In the genomic region with DNA sequence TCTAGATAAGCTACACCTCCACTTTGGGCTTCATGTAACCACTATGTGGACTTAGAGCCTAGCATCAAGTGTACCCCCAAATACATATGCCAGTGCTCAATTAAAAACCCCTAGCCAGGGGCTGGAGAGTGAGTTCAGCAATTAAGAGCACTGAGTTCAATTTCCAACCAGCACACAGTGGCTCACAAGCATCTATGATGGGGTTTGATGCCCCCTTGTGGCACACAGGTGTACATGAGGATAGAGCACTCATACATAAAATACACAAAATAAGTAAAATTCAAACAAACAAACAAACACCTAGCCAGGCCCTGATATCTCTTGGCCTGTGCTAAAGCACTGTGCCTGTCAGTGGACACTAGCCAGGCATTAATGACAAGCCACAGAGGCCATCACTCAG, we compare ENCODE assay signal across 8 mouse cellular contexts. TPM values are rescaled to one million over a fixed set of nuclear protein-coding genes. Genes with fewer than 3 reads are reported as not detected.
DNase-seq lines count a peak whose midpoint lies in the region; ATAC-seq and TF ChIP-seq lines count a peak whose summit lies in the region.

No protein-coding gene starts in this region.

- peak; percentile 73 for TF ChIP-seq CTCF in hindbrain, postnatal 0 days (IDR thresholded peaks at IDR 0.05; ENCODE audit: low read depth)
- TF ChIP-seq CTCF in G1E (IDR thresholded peaks at IDR 0.05; ENCODE audit: low read depth, low read length), result peak; percentile 41

- peaks cover 34% of the 10 kb centered on the region for H3K36me3 ChIP-seq in hindbrain, postnatal 0 days (ENCODE audit: insufficient read depth, low read length)
- peaks cover 100% of the 10 kb centered on the region for H3K36me3 ChIP-seq in hindbrain, embryonic 10.5 days
- peaks cover 92% of the 10 kb centered on the region for H3K36me3 ChIP-seq in G1E (replicated peaks)
- peaks cover 12% of the 10 kb centered on the region for H3K36me3 ChIP-seq in liver, embryonic 16.5 days (ENCODE audit: control insufficient read depth, insufficient read depth)

- no peak overlapping the region for H3K4me3 ChIP-seq in hindbrain, postnatal 0 days (ENCODE audit: low read length)
- no peak overlapping the region for H3K4me3 ChIP-seq in hindbrain, embryonic 10.5 days
- no peak overlapping the region for H3K4me3 ChIP-seq in G1E (ENCODE audit: low read depth, low read length)
- H3K4me3 ChIP-seq in liver, embryonic 16.5 days (ENCODE audit: low read depth, low read length), result no peak overlapping the region

- no peaks in the 10 kb centered on the region for H3K9me3 ChIP-seq in hindbrain, postnatal 0 days (ENCODE audit: low read length)
- H3K9me3 ChIP-seq in hindbrain, embryonic 10.5 days, result no peaks in the 10 kb centered on the region
- no peaks in the 10 kb centered on the region for H3K9me3 ChIP-seq in G1E (replicated peaks)
- no peaks in the 10 kb centered on the region for H3K9me3 ChIP-seq in liver, embryonic 16.5 days (replicated peaks; ENCODE audit: control insufficient read depth, low read length)

- H3K4me1 ChIP-seq in hindbrain, postnatal 0 days (ENCODE audit: insufficient read depth, low read length), result no peaks in the 10 kb centered on the region
- no peaks in the 10 kb centered on the region; the same call in 1 of the 2 replicates for H3K4me1 ChIP-seq in hindbrain, embryonic 10.5 days (replicated peaks)
- peaks cover 40% of the 10 kb centered on the region for H3K4me1 ChIP-seq in G1E (ENCODE audit: insufficient read depth, low read depth, low read length)
- peaks cover 20% of the 10 kb centered on the region for H3K4me1 ChIP-seq in liver, embryonic 16.5 days (ENCODE audit: control insufficient read depth, low read depth, low read length)

- peak; percentile 31; the same call in 1 of the 2 replicates for ATAC-seq in hindbrain, postnatal 0 days
- 0 out of 2 replicates have a peak, but pooled peaks have one; percentile 15 for ATAC-seq in G1E (ENCODE audit: extremely low read depth, insufficient number of reproducible peaks, low FRiP score, poor library complexity, severe bottlenecking)
- ATAC-seq in common myeloid progenitor, adult 5-6 weeks (replicated peaks; ENCODE audit: low read depth, poor library complexity, severe bottlenecking), result peak; percentile 62
- ATAC-seq in liver, embryonic 16.5 days (ENCODE audit: low read depth), result no peak

- H3K27me3 ChIP-seq in hindbrain, postnatal 0 days (ENCODE audit: insufficient read depth, low read length), result no peaks in the 10 kb centered on the region
- H3K27me3 ChIP-seq in hindbrain, embryonic 10.5 days (ENCODE audit: insufficient read depth, poor library complexity, severe bottlenecking), result no peaks in the 10 kb centered on the region
- H3K27me3 ChIP-seq in G1E (ENCODE audit: insufficient read depth, low read length), result no peaks in the 10 kb centered on the region
- no peaks in the 10 kb centered on the region for H3K27me3 ChIP-seq in liver, embryonic 16.5 days (ENCODE audit: control insufficient read depth, insufficient read depth, low read depth, low read length)

- peak; percentile 69 for DNase-seq in hindbrain, postnatal 0 days (ENCODE audit: low spot score)
- DNase-seq in hindbrain, embryonic 10.5 days (ENCODE audit: low spot score), result no peak
- DNase-seq in G1E (ENCODE audit: low spot score), result no peak
- DNase-seq in right cerebral cortex, postnatal 10 days (ENCODE audit: low spot score in 2 of 2), result no peak
- no peak for DNase-seq in frontal cortex, postnatal 10 days (ENCODE audit: low spot score in 2 of 2)
- no peak for DNase-seq in layer of hippocampus, adult 9-10 months (ENCODE audit: low spot score)

- no peak overlapping the region for H3K4me2 ChIP-seq in hindbrain, postnatal 0 days (ENCODE audit: low read depth, low read length)
- H3K4me2 ChIP-seq in liver, embryonic 16.5 days (ENCODE audit: low read depth, low read length), result no peak overlapping the region

- no peak overlapping the region for H3K27ac ChIP-seq in hindbrain, postnatal 0 days
- H3K27ac ChIP-seq in hindbrain, embryonic 10.5 days, result no peak overlapping the region
- H3K27ac ChIP-seq in liver, embryonic 16.5 days (ENCODE audit: low read length), result 0 out of 2 replicates have a peak overlapping the region, but pooled peaks have one; percentile 3

- no peak overlapping the region for H3K9ac ChIP-seq in hindbrain, postnatal 0 days (replicated peaks; ENCODE audit: low read length)
- H3K9ac ChIP-seq in liver, embryonic 16.5 days (ENCODE audit: low read depth, low read length), result no peak overlapping the region

RNA-seq across cellular contexts. Expression of a gene that starts 12.1 kb away (rescaled TPM):
- 0.68 and 1.6 TPM in 2 replicates for total RNA-seq in hindbrain, postnatal 0 days (2014; rRNA removed)
- 2.9 and 3.0 TPM in 2 replicates for polyA plus RNA-seq in hindbrain, postnatal 0 days (2015; fragmentation: Nextera tagmentation; extraction: Ambion mirVana)
- polyA plus RNA-seq in hindbrain, embryonic 10.5 days (2016; fragmentation: Nextera tagmentation; extraction: Ambion mirVana), result 1.5 and 4.3 TPM in 2 replicates
- total RNA-seq in G1E (2014; fragmentation: Nextera tagmentation), result 3.3 TPM in 1 of 2 replicates, not detected in the other
- total RNA-seq in G1E (2017), result 1.1 TPM in 1 of 2 replicates, not detected in the other
- polyA plus RNA-seq in G1E (2012), result 0.08 TPM in 1 of 2 replicates, not detected in the other
- total RNA-seq in common myeloid progenitor, adult 5-6 weeks (2017), result not detected in 2 replicates
- polyA plus RNA-seq in liver, embryonic 16.5 days (2015; fragmentation: Nextera tagmentation; extraction: Ambion mirVana), result 80.6 and 93.1 TPM in 2 replicates

RNA-seq across cellular contexts. Expression of a gene that starts 20.8 kb away (rescaled TPM):
- 281 and 419 TPM in 2 replicates for total RNA-seq in hindbrain, postnatal 0 days (2014; rRNA removed)
- 234 and 243 TPM in 2 replicates for polyA plus RNA-seq in hindbrain, postnatal 0 days (2015; fragmentation: Nextera tagmentation; extraction: Ambion mirVana)
- 432 and 459 TPM in 2 replicates for polyA plus RNA-seq in hindbrain, embryonic 10.5 days (2016; fragmentation: Nextera tagmentation; extraction: Ambion mirVana)
- 287 and 312 TPM in 2 replicates for total RNA-seq in G1E (2014; fragmentation: Nextera tagmentation)
- total RNA-seq in G1E (2017), result 83.8 and 87.1 TPM in 2 replicates
- polyA plus RNA-seq in G1E (2012), result 173 and 201 TPM in 2 replicates
- 82.3 and 114 TPM in 2 replicates for total RNA-seq in common myeloid progenitor, adult 5-6 weeks (2017)
- polyA plus RNA-seq in liver, embryonic 16.5 days (2015; fragmentation: Nextera tagmentation; extraction: Ambion mirVana), result 94.9 and 112 TPM in 2 replicates

RNA-seq across cellular contexts. Expression of a gene that starts 21.7 kb away (rescaled TPM):
- total RNA-seq in hindbrain, postnatal 0 days (2014; rRNA removed), result 2.9 and 4.9 TPM in 2 replicates
- polyA plus RNA-seq in hindbrain, postnatal 0 days (2015; fragmentation: Nextera tagmentation; extraction: Ambion mirVana), result 0.33 and 0.38 TPM in 2 replicates
- polyA plus RNA-seq in hindbrain, embryonic 10.5 days (2016; fragmentation: Nextera tagmentation; extraction: Ambion mirVana), result 0.78 and 0.91 TPM in 2 replicates
- total RNA-seq in G1E (2014; fragmentation: Nextera tagmentation) (not detected in 2 replicates), G1E (2017) (0.11 TPM in 1 of 2 replicates, not detected in the other)
- not detected in 2 replicates for polyA plus RNA-seq in G1E (2012)
- not detected in 2 replicates for total RNA-seq in common myeloid progenitor, adult 5-6 weeks (2017)
- 0.04 TPM in 2 replicates for polyA plus RNA-seq in liver, embryonic 16.5 days (2015; fragmentation: Nextera tagmentation; extraction: Ambion mirVana)

RNA-seq across cellular contexts. Expression of a gene that starts 27.5 kb away (rescaled TPM):
- total RNA-seq in hindbrain, postnatal 0 days (2014; rRNA removed), result 31.2 and 35.4 TPM in 2 replicates
- 10.5 and 11.5 TPM in 2 replicates for polyA plus RNA-seq in hindbrain, postnatal 0 days (2015; fragmentation: Nextera tagmentation; extraction: Ambion mirVana)
- polyA plus RNA-seq in hindbrain, embryonic 10.5 days (2016; fragmentation: Nextera tagmentation; extraction: Ambion mirVana), result 23.0 and 25.7 TPM in 2 replicates
- total RNA-seq in G1E (2014; fragmentation: Nextera tagmentation) (not detected in 2 replicates), G1E (2017) (0.44 and 0.52 TPM in 2 replicates)
- not detected in 2 replicates for polyA plus RNA-seq in G1E (2012)
- not detected in 2 replicates for total RNA-seq in common myeloid progenitor, adult 5-6 weeks (2017)
- 25.8 and 32.2 TPM in 2 replicates for polyA plus RNA-seq in liver, embryonic 16.5 days (2015; fragmentation: Nextera tagmentation; extraction: Ambion mirVana)

RNA-seq across cellular contexts. Expression of a gene that starts 55.1 kb away (rescaled TPM):
- total RNA-seq in hindbrain, postnatal 0 days (2014; rRNA removed), result 4.1 and 5.3 TPM in 2 replicates
- polyA plus RNA-seq in hindbrain, postnatal 0 days (2015; fragmentation: Nextera tagmentation; extraction: Ambion mirVana), result 8.8 and 11.0 TPM in 2 replicates
- 12.7 and 13.1 TPM in 2 replicates for polyA plus RNA-seq in hindbrain, embryonic 10.5 days (2016; fragmentation: Nextera tagmentation; extraction: Ambion mirVana)
- total RNA-seq in G1E (2014; fragmentation: Nextera tagmentation), result 11.7 and 13.2 TPM in 2 replicates
- 5.8 and 6.5 TPM in 2 replicates for total RNA-seq in G1E (2017)
- polyA plus RNA-seq in G1E (2012), result 1.7 and 1.9 TPM in 2 replicates
- 15.6 and 16.7 TPM in 2 replicates for total RNA-seq in common myeloid progenitor, adult 5-6 weeks (2017)
- 6.1 and 6.3 TPM in 2 replicates for polyA plus RNA-seq in liver, embryonic 16.5 days (2015; fragmentation: Nextera tagmentation; extraction: Ambion mirVana)

Comparison
In these comparisons a context has a peak if more than half of its experiments do, and no peak if none do; other contexts are left out.
1. RNA of a gene that starts 12.1 kb away (polyA plus RNA-seq): 80.6 to 93.1 TPM in liver, embryonic 16.5 days; 2.9 to 3.0 TPM in hindbrain, postnatal 0 days, 1.5 to 4.3 TPM in hindbrain, embryonic 10.5 days and 0.08 TPM in G1E; every median in the first group is over 10 times any median in the second.